Mouse (Mus musculus) mammary gland, adult 2 months (tissue): ENCODE results near the gene Mvb12a. TPM values are rescaled to one million over a fixed set of nuclear protein-coding genes. Genes with fewer than 3 reads are reported as not detected.

Experiments
- polyA plus RNA-seq: library from polyadenylated mRNA; depleted of rRNA; stranded (reverse); fragments of >200 nt; gene quantifications from 2 replicates; pipeline ENCODE4 v1.2.3, GENCODE M21; 2012; ENCODE audit warnings: low replicate concordance; rRNA removed

The Mvb12a gene
- polyA plus RNA-seq, result 101 and 186 TPM in 2 replicates

GRCm38 (mm10) chr8:71542632-71543343 lies at the start of gene Mvb12a:
Gene Mvb12a (plus strand): TSS chr8:71542922.

GRCm38 (mm10) chr8:71511644-71512043 lies 31.1 kb upstream of the Mvb12a start, which contains the start of gene Plvap:
Gene Plvap (minus strand): TSS chr8:71511752.

GRCm38 (mm10) chr8:71525226-71526050 lies 17.3 kb upstream of the Mvb12a start, which contains the start of gene Ccdc194:
Gene Ccdc194 (minus strand): TSS chr8:71525711.

GRCm38 (mm10) chr8:71537028-71537867 lies 5.5 kb upstream of the Mvb12a start, which contains the start of gene Bst2:
Gene Bst2 (minus strand): TSS chr8:71537456.

GRCm38 (mm10) chr8:71558071-71558957 lies 15.6 kb downstream of the Mvb12a start, which contains the start of gene Tmem221:
Gene Tmem221 (minus strand): TSS chr8:71558871.

GRCm38 (mm10) chr8:71566501-71566900 lies 23.8 kb downstream of the Mvb12a start, which contains the start of gene Nxnl1:
Gene Nxnl1 (minus strand): TSS chr8:71566601.

GRCm38 (mm10) chr8:71568387-71568937 lies 25.7 kb downstream of the Mvb12a start, which contains the start of gene Slc27a1:
Gene Slc27a1 (plus strand): TSS chr8:71568882.

GRCm38 (mm10) chr8:71591471-71592373 lies 49.0 kb downstream of the Mvb12a start, which contains the start of gene Pgls:
Gene Pgls (plus strand): TSS chr8:71592176.

GRCm38 (mm10) chr8:71597451-71597850 lies 54.7 kb downstream of the Mvb12a start, which contains the start of gene Fam129c:
Gene Fam129c (plus strand): TSS chr8:71597648.

Other genes starting within 250 kb of the Mvb12a start
- 109 and 116 TPM in 2 replicates for gene Use1, start 176.1 kb upstream of the Mvb12a start, polyA plus RNA-seq
- gene Ocel1, start 171.6 kb upstream of the Mvb12a start, polyA plus RNA-seq, result 13.0 and 27.0 TPM in 2 replicates
- 95.9 and 259 TPM in 2 replicates for gene Nr2f6, start 161.0 kb upstream of the Mvb12a start, polyA plus RNA-seq
- gene Ushbp1, start 147.1 kb upstream of the Mvb12a start, polyA plus RNA-seq, result 70.7 and 71.1 TPM in 2 replicates
- gene Babam1, start 146.1 kb upstream of the Mvb12a start, polyA plus RNA-seq, result 123 and 158 TPM in 2 replicates
- gene Ankle1, start 136.9 kb upstream of the Mvb12a start, polyA plus RNA-seq, result 1.8 and 3.0 TPM in 2 replicates
- 39.7 and 88.0 TPM in 2 replicates for gene Abhd8, start 79.3 kb upstream of the Mvb12a start, polyA plus RNA-seq
- 109 and 185 TPM in 2 replicates for gene Mrpl34, start 78.0 kb upstream of the Mvb12a start, polyA plus RNA-seq
- 103 and 108 TPM in 2 replicates for gene Dda1, start 73.7 kb upstream of the Mvb12a start, polyA plus RNA-seq
- 20.8 and 48.1 TPM in 2 replicates for gene Ano8, start 57.0 kb upstream of the Mvb12a start, polyA plus RNA-seq
- 27.0 and 51.9 TPM in 2 replicates for gene Gtpbp3, start 54.8 kb upstream of the Mvb12a start, polyA plus RNA-seq
- 191 and 472 TPM in 2 replicates for gene Plvap, start 31.2 kb upstream of the Mvb12a start, polyA plus RNA-seq
- 0.23 TPM in 1 of 2 replicates, not detected in the other for gene Ccdc194, start 17.2 kb upstream of the Mvb12a start, polyA plus RNA-seq
- 243 and 517 TPM in 2 replicates for gene Bst2, start 5.5 kb upstream of the Mvb12a start, polyA plus RNA-seq
- 3.2 and 6.8 TPM in 2 replicates for gene Tmem221, start 15.9 kb downstream of the Mvb12a start, polyA plus RNA-seq
- 0.63 and 0.92 TPM in 2 replicates for gene Nxnl1, start 23.7 kb downstream of the Mvb12a start, polyA plus RNA-seq
- 854 and 1,064 TPM in 2 replicates for gene Slc27a1, start 26.0 kb downstream of the Mvb12a start, polyA plus RNA-seq
- 137 and 341 TPM in 2 replicates for gene Pgls, start 49.3 kb downstream of the Mvb12a start, polyA plus RNA-seq
- gene Fam129c, start 54.7 kb downstream of the Mvb12a start, polyA plus RNA-seq, result 7.2 and 22.1 TPM in 2 replicates
- 159 and 238 TPM in 2 replicates for gene Colgalt1, start 68.1 kb downstream of the Mvb12a start, polyA plus RNA-seq
- 1.2 and 1.5 TPM in 2 replicates for gene Unc13a, start 128.8 kb downstream of the Mvb12a start, polyA plus RNA-seq
- gene Jak3, start 133.4 kb downstream of the Mvb12a start, polyA plus RNA-seq, result 54.2 and 110 TPM in 2 replicates
- gene Insl3, start 146.3 kb downstream of the Mvb12a start, polyA plus RNA-seq, result 45.3 and 91.7 TPM in 2 replicates
- 18.6 and 33.3 TPM in 2 replicates for gene B3gnt3, start 158.9 kb downstream of the Mvb12a start, polyA plus RNA-seq
- gene Fcho1, start 182.8 kb downstream of the Mvb12a start, polyA plus RNA-seq, result 57.5 and 167 TPM in 2 replicates